Mouse (Mus musculus): ENCODE measurements at regions not wholly inside any gene's neighbourhood (a gene's known extent, or its start where the extent isn't known, plus 50 kb on each side); places are given as distances from the start of the nearest gene placed in this dataset.
A peak's percentile ranks its signal among the peaks of the same experiment; 100 is the strongest.

DNA sequence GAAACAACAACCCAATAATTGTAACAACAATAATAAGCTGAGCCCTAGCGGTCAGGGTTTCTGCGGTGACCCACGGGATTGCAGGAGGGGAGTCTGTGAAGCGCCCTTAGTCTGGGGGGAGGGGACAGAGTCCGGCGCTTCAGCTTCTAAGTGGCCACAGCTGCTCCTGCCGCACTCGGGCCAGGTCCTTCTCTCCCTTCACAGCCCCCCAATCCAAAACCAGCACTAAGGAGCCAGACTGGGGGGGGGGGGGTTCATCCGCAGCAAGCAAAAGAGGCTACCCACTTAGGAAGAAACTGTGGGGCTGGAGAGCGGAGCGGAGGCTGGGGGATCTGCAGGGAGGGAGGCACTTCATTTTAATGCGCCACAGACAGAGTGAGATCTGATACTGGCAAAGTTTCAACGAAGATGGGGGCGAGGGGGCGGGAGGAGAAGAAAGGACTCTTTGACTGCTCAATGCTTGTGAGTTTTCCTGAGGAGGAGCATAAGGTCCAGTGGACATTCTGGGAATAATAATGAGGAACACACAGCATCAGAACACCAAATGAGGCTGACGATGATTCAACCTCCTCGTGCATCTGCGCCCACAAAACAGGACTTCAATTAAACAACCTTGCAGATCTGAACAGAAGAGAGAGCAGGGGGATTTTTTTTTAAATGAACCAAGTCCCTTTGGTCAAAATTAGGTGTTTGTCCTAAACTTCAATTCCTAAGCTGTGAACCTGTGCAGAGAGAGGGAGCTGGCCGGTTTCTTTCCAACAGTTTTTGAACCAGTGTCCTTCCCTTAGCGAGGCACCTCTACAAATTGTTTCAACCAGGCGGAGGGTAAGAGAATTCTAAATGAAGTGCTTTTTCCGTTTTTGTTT, 412.7 kb upstream of the Atp11b start:
- no peak overlapping the region; the same call in 1 of the 2 replicates for H3K27ac ChIP-seq (ENCODE audit: low read depth, low read length)
- H3K9ac ChIP-seq (ENCODE audit: low read depth, low read length): peak overlapping the region; percentile 50; the same call in 1 of the 2 replicates
- peak; percentile 55; the same call in 1 of the 2 replicates for ATAC-seq (replicated peaks; ENCODE audit: insufficient number of reproducible peaks, low FRiP score, low TSS enrichment)
- H3K4me2 ChIP-seq: peak overlapping the region; percentile 67
- H3K4me1 ChIP-seq (ENCODE audit: control insufficient read depth, insufficient read depth, low read length): peaks cover 2% of the 10 kb centered on the region; the same call in 1 of the 2 replicates
- 3% methylated on average over 22 of the region's 22 CpGs for WGBS (ENCODE audit: insufficient replicate concordance)
- no peaks in the 10 kb centered on the region for H3K36me3 ChIP-seq (ENCODE audit: control insufficient read depth, insufficient read depth, low read length)
- peak overlapping the region; percentile 44 for H3K4me3 ChIP-seq (ENCODE audit: low read depth, low read length)
- no peaks in the 10 kb centered on the region for H3K9me3 ChIP-seq (replicated peaks; ENCODE audit: control insufficient read depth, low read length)
- H3K27me3 ChIP-seq (ENCODE audit: control insufficient read depth, insufficient read depth, low read length): peaks cover 3% of the 10 kb centered on the region; the same call in 1 of the 2 replicates

DNA sequence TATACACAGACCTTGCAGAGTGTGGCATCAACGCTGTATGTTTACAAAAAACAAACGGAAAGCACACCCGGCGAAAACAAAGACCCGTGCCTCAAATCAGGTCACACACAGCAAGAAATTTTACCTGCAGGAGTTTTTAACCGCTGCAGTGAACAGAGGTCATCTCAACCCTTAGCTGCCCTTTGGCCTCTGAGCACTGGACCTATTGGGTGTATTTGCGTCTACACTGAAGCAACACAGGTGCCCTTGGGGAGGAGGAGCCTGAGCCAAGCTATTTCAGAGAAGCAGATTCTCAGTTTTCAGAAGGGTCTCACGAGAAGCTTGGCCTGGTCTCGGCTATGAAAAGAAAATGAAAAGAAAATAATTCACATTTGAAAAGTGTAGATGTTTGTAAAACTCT, 412.1 kb upstream of the Atp11b start:
- Histone ChIP-seq H3K4me3 (ENCODE audit: low read depth, low read length) (no peak overlapping the region; the same call in 1 of the 2 replicates), H3K4me1 (ENCODE audit: control insufficient read depth, insufficient read depth, low read length) (peaks cover 2% of the 10 kb centered on the region; the same call in 1 of the 2 replicates), H3K27ac (ENCODE audit: low read depth, low read length) (no peak overlapping the region), H3K27me3 (ENCODE audit: control insufficient read depth, insufficient read depth, low read length) (peaks cover 3% of the 10 kb centered on the region; the same call in 1 of the 2 replicates), H3K9ac (ENCODE audit: low read depth, low read length) (no peak overlapping the region), H3K4me2 (peak overlapping the region; percentile 67), H3K36me3 (ENCODE audit: control insufficient read depth, insufficient read depth, low read length) (no peaks in the 10 kb centered on the region), H3K9me3 (replicated peaks; ENCODE audit: control insufficient read depth, low read length) (no peaks in the 10 kb centered on the region)
- no peak for ATAC-seq (replicated peaks; ENCODE audit: insufficient number of reproducible peaks, low FRiP score, low TSS enrichment)
- 13% methylated on average over 9 of the region's 9 CpGs for WGBS (ENCODE audit: insufficient replicate concordance)

DNA sequence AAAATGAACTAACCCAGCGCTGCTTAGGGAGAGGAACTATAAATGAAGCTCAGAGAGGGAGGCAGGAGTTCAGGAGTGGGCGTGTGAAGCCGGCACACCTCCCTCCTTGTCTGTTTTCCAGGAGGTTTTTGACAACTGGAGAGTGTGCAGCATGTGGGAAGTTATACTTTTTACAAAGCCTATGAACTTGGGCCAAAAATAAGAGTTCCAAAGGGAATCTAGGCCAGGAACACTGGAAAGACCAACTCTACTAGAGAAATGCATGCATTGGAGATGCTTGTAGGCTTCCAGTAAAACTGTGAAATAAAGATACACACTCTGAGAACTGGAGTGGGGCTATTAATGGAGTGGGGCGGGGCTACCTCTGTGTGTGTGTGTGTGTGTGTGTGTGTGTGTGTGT, 411.3 kb upstream of the Atp11b start:
- 58% methylated on average over 4 of the region's 4 CpGs for WGBS (ENCODE audit: insufficient replicate concordance)

DNA sequence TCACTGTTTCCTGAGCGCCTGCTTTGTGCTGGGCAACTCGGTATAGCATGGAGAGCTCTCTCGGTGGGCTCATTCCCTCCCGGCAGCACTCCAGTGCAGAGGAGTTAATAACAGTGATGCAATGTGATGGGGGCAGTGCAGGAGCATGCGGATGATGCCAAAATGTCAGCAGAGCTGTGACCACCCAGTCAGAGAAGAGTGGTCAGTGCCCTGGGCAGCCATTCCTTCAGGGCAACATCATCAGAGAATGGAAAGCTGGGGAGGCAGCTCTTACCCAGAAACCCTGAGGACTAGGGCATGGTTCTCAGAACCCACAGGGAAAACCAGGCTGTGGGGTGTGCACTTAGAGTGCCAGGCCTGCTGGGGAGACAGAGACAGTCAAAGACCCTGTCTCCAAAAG, 410.0 kb upstream of the Atp11b start:
- Histone ChIP-seq H3K4me1 (ENCODE audit: control insufficient read depth, insufficient read depth, low read length) (peaks cover 2% of the 10 kb centered on the region; the same call in 1 of the 2 replicates), H3K36me3 (ENCODE audit: control insufficient read depth, insufficient read depth, low read length) (no peaks in the 10 kb centered on the region), H3K4me3 (ENCODE audit: low read depth, low read length) (no peak overlapping the region), H3K9ac (ENCODE audit: low read depth, low read length) (no peak overlapping the region), H3K9me3 (replicated peaks; ENCODE audit: control insufficient read depth, low read length) (no peaks in the 10 kb centered on the region), H3K27me3 (ENCODE audit: control insufficient read depth, insufficient read depth, low read length) (peaks cover 3% of the 10 kb centered on the region; the same call in 1 of the 2 replicates), H3K27ac (ENCODE audit: low read depth, low read length) (no peak overlapping the region), H3K4me2 (no peak overlapping the region)
- 61% methylated on average over 5 of the region's 5 CpGs for WGBS (ENCODE audit: insufficient replicate concordance)
- ATAC-seq (replicated peaks; ENCODE audit: insufficient number of reproducible peaks, low FRiP score, low TSS enrichment): no peak

More for the DNA sequence above, 411.3 kb upstream of the Atp11b start:
- H3K9ac ChIP-seq (ENCODE audit: low read depth, low read length): no peak overlapping the region
- H3K4me2 ChIP-seq: no peak overlapping the region
- peaks cover 3% of the 10 kb centered on the region; the same call in 1 of the 2 replicates for H3K27me3 ChIP-seq (ENCODE audit: control insufficient read depth, insufficient read depth, low read length)
- no peaks in the 10 kb centered on the region for H3K9me3 ChIP-seq (replicated peaks; ENCODE audit: control insufficient read depth, low read length)
- H3K4me1 ChIP-seq (ENCODE audit: control insufficient read depth, insufficient read depth, low read length): peaks cover 2% of the 10 kb centered on the region; the same call in 1 of the 2 replicates
- H3K27ac ChIP-seq (ENCODE audit: low read depth, low read length): no peak overlapping the region
- H3K36me3 ChIP-seq (ENCODE audit: control insufficient read depth, insufficient read depth, low read length): no peaks in the 10 kb centered on the region
- H3K4me3 ChIP-seq (ENCODE audit: low read depth, low read length): no peak overlapping the region
- ATAC-seq (replicated peaks; ENCODE audit: insufficient number of reproducible peaks, low FRiP score, low TSS enrichment): no peak

DNA sequence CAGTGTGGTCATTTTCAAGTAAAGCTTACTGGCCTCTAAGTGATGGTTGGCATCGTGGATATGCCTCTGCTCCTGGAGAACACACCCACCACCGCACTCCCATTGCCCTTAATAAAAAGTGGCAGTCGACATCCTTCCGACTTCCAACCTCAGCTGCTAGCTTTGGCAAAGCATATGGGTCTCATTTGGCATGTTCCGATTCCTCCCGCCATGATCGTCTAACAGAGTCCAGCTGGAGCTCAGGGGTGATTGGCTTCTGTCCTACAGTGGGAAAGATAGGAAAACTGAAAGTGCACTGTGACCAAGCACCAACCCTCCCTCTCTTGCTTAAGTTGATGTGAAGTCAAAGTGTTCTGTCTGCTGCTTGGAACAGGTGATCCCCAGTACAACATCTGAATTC, 404.8 kb upstream of the Atp11b start:
- Histone ChIP-seq H3K36me3 (ENCODE audit: control insufficient read depth, insufficient read depth, low read length) (no peaks in the 10 kb centered on the region), H3K4me1 (ENCODE audit: control insufficient read depth, insufficient read depth, low read length) (no peaks in the 10 kb centered on the region), H3K27ac (ENCODE audit: low read depth, low read length) (no peak overlapping the region), H3K4me2 (no peak overlapping the region), H3K4me3 (ENCODE audit: low read depth, low read length) (no peak overlapping the region), H3K9me3 (replicated peaks; ENCODE audit: control insufficient read depth, low read length) (no peaks in the 10 kb centered on the region), H3K27me3 (ENCODE audit: control insufficient read depth, insufficient read depth, low read length) (no peaks in the 10 kb centered on the region), H3K9ac (ENCODE audit: low read depth, low read length) (no peak overlapping the region)
- no peak for ATAC-seq (replicated peaks; ENCODE audit: insufficient number of reproducible peaks, low FRiP score, low TSS enrichment)
- 78% methylated on average over 7 of the region's 7 CpGs for WGBS (ENCODE audit: insufficient replicate concordance)

DNA sequence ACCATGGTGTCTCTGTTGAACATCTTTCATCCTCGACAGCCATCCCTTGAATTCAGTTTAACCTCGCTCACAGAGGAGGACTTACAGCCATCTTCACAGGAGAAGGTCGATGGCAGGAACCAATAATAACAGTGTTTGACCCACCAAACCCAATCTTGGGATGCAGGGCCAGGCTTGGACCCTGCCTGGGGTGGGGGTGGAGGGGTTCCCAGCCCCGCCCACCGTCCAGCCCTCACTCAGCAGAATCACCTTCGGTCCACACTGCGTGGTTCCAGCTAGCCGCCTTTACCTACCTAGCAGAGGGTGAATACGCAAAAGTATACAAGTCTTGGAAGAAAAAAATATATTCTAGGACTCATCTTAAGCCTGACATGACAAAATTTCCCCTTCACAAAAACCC, 400.5 kb upstream of the Atp11b start:
- H3K9me3 ChIP-seq (replicated peaks; ENCODE audit: control insufficient read depth, low read length): no peaks in the 10 kb centered on the region

DNA sequence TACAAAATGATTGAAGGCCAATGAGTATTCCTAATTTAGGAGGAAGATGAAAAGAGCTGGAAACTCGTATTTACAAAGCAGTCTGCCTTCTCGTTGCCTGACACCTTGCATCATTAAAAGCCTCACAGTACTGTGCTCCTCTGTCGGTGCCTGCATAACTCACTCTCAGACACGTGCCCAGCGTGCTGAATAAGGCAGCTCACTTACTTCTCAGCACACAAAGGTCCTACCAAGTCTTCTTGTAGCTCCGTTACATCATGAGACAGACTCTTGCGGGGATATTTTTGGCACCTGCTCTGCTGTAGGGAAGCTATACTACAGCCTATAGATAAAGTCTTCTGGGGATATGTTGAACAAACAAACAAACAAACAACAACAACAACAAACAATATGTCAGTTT, 400.0 kb upstream of the Atp11b start:
- Histone ChIP-seq H3K27ac (ENCODE audit: low read depth, low read length) (no peak overlapping the region), H3K36me3 (ENCODE audit: control insufficient read depth, insufficient read depth, low read length) (no peaks in the 10 kb centered on the region), H3K27me3 (ENCODE audit: control insufficient read depth, insufficient read depth, low read length) (no peaks in the 10 kb centered on the region), H3K4me3 (ENCODE audit: low read depth, low read length) (no peak overlapping the region), H3K9ac (ENCODE audit: low read depth, low read length) (no peak overlapping the region), H3K4me1 (ENCODE audit: control insufficient read depth, insufficient read depth, low read length) (no peaks in the 10 kb centered on the region), H3K4me2 (no peak overlapping the region), H3K9me3 (replicated peaks; ENCODE audit: control insufficient read depth, low read length) (no peaks in the 10 kb centered on the region)
- 59% methylated on average over 7 of the region's 7 CpGs for WGBS (ENCODE audit: insufficient replicate concordance)
- ATAC-seq (replicated peaks; ENCODE audit: insufficient number of reproducible peaks, low FRiP score, low TSS enrichment): no peak

More for the DNA sequence above, 400.5 kb upstream of the Atp11b start:
- H3K27me3 ChIP-seq (ENCODE audit: control insufficient read depth, insufficient read depth, low read length): no peaks in the 10 kb centered on the region
- H3K4me2 ChIP-seq: no peak overlapping the region
- H3K9ac ChIP-seq (ENCODE audit: low read depth, low read length): no peak overlapping the region
- H3K4me3 ChIP-seq (ENCODE audit: low read depth, low read length): no peak overlapping the region
- H3K36me3 ChIP-seq (ENCODE audit: control insufficient read depth, insufficient read depth, low read length): no peaks in the 10 kb centered on the region
- H3K27ac ChIP-seq (ENCODE audit: low read depth, low read length): no peak overlapping the region
- ATAC-seq (replicated peaks; ENCODE audit: insufficient number of reproducible peaks, low FRiP score, low TSS enrichment): no peak
- no peaks in the 10 kb centered on the region for H3K4me1 ChIP-seq (ENCODE audit: control insufficient read depth, insufficient read depth, low read length)
- 81% methylated on average over 9 of the region's 9 CpGs for WGBS (ENCODE audit: insufficient replicate concordance)

DNA sequence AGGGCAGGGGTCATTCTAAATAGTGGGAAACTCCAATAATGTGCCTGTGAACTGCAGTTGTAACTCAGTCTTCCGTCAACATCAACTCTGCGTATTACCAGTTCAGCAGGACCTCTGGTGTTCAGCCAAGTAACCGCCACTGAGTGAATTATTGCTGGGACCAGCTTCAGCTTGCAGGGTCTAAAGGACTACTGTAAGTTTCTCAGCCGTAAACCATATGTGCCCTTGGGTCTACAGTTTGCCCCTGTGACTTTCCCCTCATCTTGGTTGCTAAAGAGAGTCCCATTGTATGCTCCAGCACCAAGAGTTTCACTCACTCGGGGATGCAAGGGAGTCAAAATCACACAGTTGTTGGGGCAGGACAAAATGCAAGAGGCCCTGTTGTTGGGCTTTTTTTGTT, 399.6 kb upstream of the Atp11b start:
- ATAC-seq (replicated peaks; ENCODE audit: insufficient number of reproducible peaks, low FRiP score, low TSS enrichment): no peak

More for the DNA sequence above, 399.6 kb upstream of the Atp11b start:
- Histone ChIP-seq H3K4me2 (no peak overlapping the region), H3K4me1 (ENCODE audit: control insufficient read depth, insufficient read depth, low read length) (no peaks in the 10 kb centered on the region), H3K27me3 (ENCODE audit: control insufficient read depth, insufficient read depth, low read length) (no peaks in the 10 kb centered on the region), H3K9ac (ENCODE audit: low read depth, low read length) (no peak overlapping the region), H3K9me3 (replicated peaks; ENCODE audit: control insufficient read depth, low read length) (no peaks in the 10 kb centered on the region), H3K27ac (ENCODE audit: low read depth, low read length) (no peak overlapping the region), H3K36me3 (ENCODE audit: control insufficient read depth, insufficient read depth, low read length) (no peaks in the 10 kb centered on the region), H3K4me3 (ENCODE audit: low read depth, low read length) (no peak overlapping the region)
- WGBS (ENCODE audit: insufficient replicate concordance): 76% methylated on average over 5 of the region's 5 CpGs

Measured in heart, embryonic 11.5 days (tissue).